Mouse (Mus musculus) heart, adult 2 months (tissue): ENCODE data around the gene Zfp667.

ENCODE experiments used
- CTCF ChIP-seq: fragments of 200-600 bp; IDR thresholded peaks from 2 replicates; pipeline ENCODE4 v1.8.1; 2022; ENCODE audit warnings: antibody characterized with exemption, mild to moderate bottlenecking, moderate library complexity
- EP300 ChIP-seq: fragments of 200-500 bp; IDR thresholded peaks from 2 replicates; pipeline ENCODE4 v1.6.1; 2011; ENCODE audit warnings: low read depth, low read length, control low read depth; ENCODE audit not compliant: insufficient read depth
- POLR2A ChIP-seq: fragments of 200-500 bp; IDR thresholded peaks from 2 replicates; pipeline ENCODE4 v1.6.1; 2011; ENCODE audit warnings: mild to moderate bottlenecking, low read depth, low read length, control low read depth; ENCODE audit not compliant: insufficient read depth

DNA sequence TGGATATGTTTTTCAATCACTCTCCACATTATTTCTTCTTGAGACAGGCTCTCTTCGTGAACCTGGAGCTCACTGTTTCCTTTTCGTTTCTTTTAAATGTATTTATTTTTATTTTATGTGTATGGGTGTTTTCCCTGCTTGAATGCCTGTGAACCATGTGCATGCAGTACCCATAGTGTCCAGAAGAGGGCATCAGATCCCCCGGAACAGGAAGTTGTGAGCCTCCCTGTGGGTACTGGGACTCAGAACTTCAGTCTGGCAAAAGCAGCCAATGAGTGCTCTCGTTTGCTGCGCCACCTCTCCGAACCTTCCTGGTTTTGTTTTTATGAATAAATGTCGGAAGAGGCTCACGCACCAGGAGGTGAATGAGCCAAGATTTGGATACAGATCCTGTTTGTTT lies 20.7 kb upstream of the Zfp667 start:
- TF ChIP-seq POLR2A (no peak), CTCF (peak; percentile 60), EP300 (no peak)
